Mouse (Mus musculus): ENCODE measurements around the gene Nudt7.

The Nudt7 gene

GRCm38 (mm10) chr8:114153311-114154045 is 20.1 kb downstream of the Nudt7 start:
- no peak for DNase-seq

GRCm38 (mm10) chr8:114158586-114158985 is 25.2 kb downstream of the Nudt7 start:
- DNase-seq, result no peak

GRCm38 (mm10) chr8:114159666-114160065 is 26.3 kb downstream of the Nudt7 start:
- no peak for DNase-seq

- DNase-seq, result no peak
Observed at GRCm38 (mm10) chr8:114163871-114164270, 30.5 kb downstream of the Nudt7 start.

GRCm38 (mm10) chr8:114164444-114165096 is 31.2 kb downstream of the Nudt7 start:
- no peak for DNase-seq

- DNase-seq, result no peak
Observed at GRCm38 (mm10) chr8:114165741-114166140, 32.4 kb downstream of the Nudt7 start.

GRCm38 (mm10) chr8:114176721-114177120 is 43.4 kb downstream of the Nudt7 start:
- DNase-seq, result no peak

GRCm38 (mm10) chr8:114193334-114193733 is 60.0 kb downstream of the Nudt7 start:
- DNase-seq, result no peak

GRCm38 (mm10) chr8:114198990-114199389 is 65.6 kb downstream of the Nudt7 start:
- DNase-seq, result no peak

Data from kidney, adult 9 months (tissue).